Mouse (Mus musculus): ENCODE measurements around the gene Smc4.

DNA sequence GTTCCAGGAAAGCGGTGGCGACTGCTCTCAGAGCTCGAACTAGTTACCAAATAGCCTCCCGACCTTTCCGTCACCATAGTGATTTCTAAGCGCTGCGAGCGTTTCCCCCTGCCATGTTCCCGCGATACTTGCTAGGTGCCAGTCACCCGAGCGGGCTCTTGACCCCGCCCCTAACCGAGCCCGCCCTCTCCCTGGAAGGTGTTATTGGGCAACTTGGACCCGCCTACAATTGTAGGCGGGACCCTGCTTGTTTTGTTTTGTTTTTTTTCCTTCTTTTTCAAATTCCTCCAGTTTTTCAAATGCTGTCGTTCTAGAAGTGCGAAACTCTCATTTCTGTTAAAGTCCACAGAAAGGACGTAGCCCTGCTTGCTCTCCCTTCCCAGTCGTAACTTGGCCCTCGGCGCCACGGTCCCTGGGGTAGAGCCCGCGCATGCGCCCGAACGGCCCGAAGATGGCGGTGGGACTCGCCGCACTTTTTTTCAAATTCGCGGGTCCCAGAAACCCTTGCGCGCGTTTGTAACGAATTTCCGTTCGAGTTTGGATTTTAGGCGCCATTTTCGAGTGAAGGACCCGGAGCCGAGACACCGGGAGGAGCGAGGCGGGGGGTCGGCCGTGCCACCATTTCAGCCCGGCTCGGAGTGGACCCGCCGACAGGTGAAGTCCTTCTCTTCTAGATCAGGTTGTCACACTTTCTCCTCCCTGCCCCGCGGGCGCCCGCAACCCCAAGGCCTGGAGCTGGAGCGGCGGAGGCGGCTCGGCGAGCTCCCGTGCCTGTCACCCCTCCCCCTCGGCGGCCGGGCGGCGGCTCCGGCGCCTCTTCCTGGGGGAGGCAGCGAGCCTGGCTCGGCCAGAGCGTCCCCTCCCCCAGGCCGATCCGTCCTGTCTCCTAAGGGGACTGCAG lies at the start of gene Smc4, which contains the start of gene Ift80:
- peak; percentile 48 for TF ChIP-seq POLR2AphosphoS2 (IDR thresholded peaks at IDR 0.05; ENCODE audit: insufficient read length, low read depth)
- no peak for TF ChIP-seq MAX (IDR thresholded peaks at IDR 0.05; ENCODE audit: low read depth)
- no peak for TF ChIP-seq USF1 (IDR thresholded peaks at IDR 0.05; ENCODE audit: low read depth)
- peak; percentile 68 for TF ChIP-seq CEBPB (IDR thresholded peaks at IDR 0.05; ENCODE audit: insufficient read depth, poor library complexity, severe bottlenecking)
- TF ChIP-seq TCF12 (IDR thresholded peaks at IDR 0.05; ENCODE audit: insufficient read depth, poor library complexity, severe bottlenecking): no peak
- peak; percentile 62 for TF ChIP-seq POLR2A (IDR thresholded peaks at IDR 0.05; ENCODE audit: insufficient read length, low read depth)
- no peak for TF ChIP-seq MYOD1 (IDR thresholded peaks at IDR 0.05; ENCODE audit: control insufficient read depth in 1 of 3, insufficient read length in 2 of 3, low read depth in 2 of 3)
- TF ChIP-seq SRF (IDR thresholded peaks at IDR 0.05; ENCODE audit: control insufficient read depth, insufficient read length, low read depth): no peak
- TF ChIP-seq MYOG (IDR thresholded peaks at IDR 0.05; ENCODE audit: control insufficient read depth in 1 of 3, insufficient read depth in 1 of 3, insufficient read length in 2 of 3, low read depth in 2 of 3): no peak
- peak; percentile 95 for TF ChIP-seq E2F4 (IDR thresholded peaks at IDR 0.05; ENCODE audit: insufficient read depth)
- TF ChIP-seq TCF3 (IDR thresholded peaks at IDR 0.05; ENCODE audit: insufficient read length, low read depth): no peak
